In the genomic region with DNA sequence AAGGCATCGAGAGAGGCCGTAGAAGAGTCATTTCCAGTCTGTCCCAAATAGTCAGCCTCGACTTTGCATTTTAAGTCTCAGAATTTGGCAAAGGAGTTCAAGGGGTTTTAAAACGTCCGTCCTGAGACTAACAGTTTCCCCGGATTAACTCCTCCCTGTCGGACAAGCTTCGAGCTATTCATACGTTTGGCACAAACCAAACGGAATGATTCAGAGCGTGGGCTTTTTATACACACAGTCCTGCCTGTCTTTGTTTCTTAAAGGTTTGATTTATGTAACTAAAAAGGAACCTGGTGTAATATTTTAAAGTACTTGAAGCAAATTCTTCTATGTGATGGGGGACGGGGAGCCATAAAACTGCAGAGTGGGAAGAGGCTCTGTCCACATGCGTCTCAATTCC, we compare ENCODE assay signal across 15 mouse cellular contexts.
"Had no signal": no experiment of that assay in that cellular context is flagged by ENCODE, and none has a peak within 500 bp of the region (broad histone marks: within the 10 kb centered on the region; RNA-seq: fewer than 3 reads in every experiment).

No protein-coding gene starts in this region.

- H3K9me3 ChIP-seq: limb, embryonic 15.5 days; midbrain, embryonic 13.5 days; neural tube, embryonic 13.5 days had no signal

- H3K4me1 ChIP-seq: limb, embryonic 12.5 days; limb, embryonic 15.5 days; midbrain, embryonic 13.5 days; neural tube, embryonic 13.5 days had no signal

- H3K27me3 ChIP-seq: limb, embryonic 12.5 days; limb, embryonic 15.5 days; midbrain, embryonic 13.5 days; neural tube, embryonic 13.5 days had no signal

- DNase-seq: kidney, adult 11 months; liver, postnatal 0 days; right cerebral cortex, postnatal 4 days; thymus, adult 2 months had no signal

- H3K4me3 ChIP-seq: layer of hippocampus, adult 2 months; limb, embryonic 12.5 days; limb, embryonic 15.5 days; midbrain, embryonic 13.5 days; myocyte; neural tube, embryonic 13.5 days had no signal

- H3K27ac ChIP-seq: layer of hippocampus, adult 2 months; limb, embryonic 12.5 days; limb, embryonic 15.5 days; liver, embryonic 14.5 days; macrophage; midbrain, embryonic 13.5 days; neural tube, embryonic 13.5 days had no signal

- ATAC-seq: liver, postnatal 0 days; lung, postnatal 0 days had no signal

- H3K4me2 ChIP-seq: limb, embryonic 12.5 days; limb, embryonic 15.5 days; liver, embryonic 11.5 days; lung, embryonic 14.5 days; midbrain, embryonic 13.5 days; neural tube, embryonic 13.5 days had no signal

- H3K9ac ChIP-seq: limb, embryonic 12.5 days; limb, embryonic 15.5 days; liver, embryonic 14.5 days; liver, postnatal 0 days; lung, embryonic 14.5 days; midbrain, embryonic 13.5 days; neural tube, embryonic 13.5 days had no signal

- H3K36me3 ChIP-seq: limb, embryonic 12.5 days; limb, embryonic 15.5 days; midbrain, embryonic 13.5 days; neural tube, embryonic 13.5 days had no signal
